Mouse (Mus musculus) small intestine, adult 2 months (tissue): ENCODE results near the gene Sult2b1. TPM values are rescaled to one million over a fixed set of nuclear protein-coding genes. Genes with fewer than 3 reads are reported as not detected.

Experiments
- H3K27ac ChIP-seq: fragments of 200-500 bp; 2 replicates; pipeline ENCODE4 v1.5.1; 2012; ENCODE audit warnings: low read depth, low read length, control low read depth, inconsistent platforms; ENCODE audit not compliant: insufficient read depth
- H3K27me3 ChIP-seq: fragments of 200-500 bp; 2 replicates; pipeline ENCODE4 v1.6.1; 2012; ENCODE audit warnings: mild to moderate bottlenecking, moderate library complexity, low read length, inconsistent platforms; ENCODE audit not compliant: control insufficient read depth, insufficient read depth
- H3K36me3 ChIP-seq: fragments of 200-500 bp; 2 replicates; pipeline ENCODE4 v1.6.1; 2012; ENCODE audit warnings: mild to moderate bottlenecking, low read length, control low read depth, inconsistent platforms; ENCODE audit not compliant: control insufficient read depth, insufficient read depth
- H3K4me1 ChIP-seq: fragments of 200-500 bp; 2 replicates; pipeline ENCODE4 v1.6.1; 2012; ENCODE audit warnings: low read length, inconsistent platforms, mixed read lengths; ENCODE audit not compliant: control insufficient read depth, insufficient read depth, insufficient read length
- H3K4me3 ChIP-seq: fragments of 200-500 bp; 2 replicates; pipeline ENCODE4 v1.5.1; 2012; ENCODE audit warnings: low read depth, mild to moderate bottlenecking, control low read depth, inconsistent platforms, low read length, moderate library complexity
- CTCF ChIP-seq: fragments of 200-500 bp; IDR thresholded peaks from 2 replicates; pipeline ENCODE4 v1.5.1; 2012; ENCODE audit warnings: low read depth, mild to moderate bottlenecking, control low read depth, inconsistent platforms, low read length, moderate library complexity, mixed read lengths; ENCODE audit not compliant: insufficient replicate concordance, insufficient read length; ENCODE audit errors: extremely low read depth
- POLR2A ChIP-seq: fragments of 200-500 bp; IDR thresholded peaks from 2 replicates; pipeline ENCODE4 v1.6.1; 2012; ENCODE audit warnings: low read depth, mild to moderate bottlenecking, control low read depth, inconsistent platforms, low read length, moderate library complexity
- WGBS: fragments of 180-500 bp; shearing (Covaris S2); methylation state at CpG from one replicate; pipeline ENCODE4 v1.1.7; 2018; 5-methylcytosine and 5-hydroxymethylcytosine counted together
- polyA plus RNA-seq: library from polyadenylated mRNA; depleted of rRNA; stranded (reverse); fragments of >200 nt; gene quantifications from 2 replicates; pipeline ENCODE4 v1.2.3, GENCODE M21; 2012

Sult2b1 gene
- polyA plus RNA-seq, 1 experiment = 454 TPM

- 3% methylated on average over 39 of the region's 42 CpGs for WGBS
Observed at GRCm38 (mm10) chr7:45785388-45786135, 1.1 kb upstream of the Sult2b1 start.

GRCm38 (mm10) chr7:45783511-45784091, 868 bp downstream of the Sult2b1 start, which contains the start of gene Lmtk3:
TSS of gene Lmtk3 (plus strand) at chr7:45783738.
- Histone ChIP-seq H3K4me1 (peaks cover 10% of the 10 kb centered on the region), H3K36me3 (no peaks in the 10 kb centered on the region), H3K27ac (no peak within 1 kb of the TSS), H3K27me3 (peaks cover 20% of the 10 kb centered on the region), H3K4me3 (peak within 1 kb of the TSS; percentile 63)
- WGBS = under 1% methylated on average over 38 of the region's 38 CpGs
- TF ChIP-seq CTCF (0 out of 2 replicates have a peak, but pooled peaks have one; percentile 26), POLR2A (no peak)

More at GRCm38 (mm10) chr7:45785388-45786135, 1.1 kb upstream of the Sult2b1 start:
- H3K27ac ChIP-seq = no peak overlapping the region
- H3K4me3 ChIP-seq = peak overlapping the region; percentile 36
- no peaks in the 10 kb centered on the region for H3K36me3 ChIP-seq
- TF ChIP-seq POLR2A (no peak), CTCF (no peak)
- peaks cover 20% of the 10 kb centered on the region for H3K27me3 ChIP-seq
- H3K4me1 ChIP-seq = peaks cover 5% of the 10 kb centered on the region

- Histone ChIP-seq H3K4me1 (peaks cover 10% of the 10 kb centered on the region), H3K27me3 (peaks cover 18% of the 10 kb centered on the region), H3K4me3 (no peak overlapping the region), H3K36me3 (no peaks in the 10 kb centered on the region), H3K27ac (no peak overlapping the region)
- TF ChIP-seq POLR2A (no peak), CTCF (no peak)
- WGBS = 60% methylated on average over 4 of the region's 4 CpGs
Observed at GRCm38 (mm10) chr7:45782271-45782670, 2.2 kb downstream of the Sult2b1 start.

GRCm38 (mm10) chr7:45779081-45779641, 5.3 kb downstream of the Sult2b1 start:
- Histone ChIP-seq H3K36me3 (no peaks in the 10 kb centered on the region), H3K27ac (peak overlapping the region; percentile 46; the same call in 1 of the 2 replicates)

GRCm38 (mm10) chr7:45775237-45775636, 9.2 kb downstream of the Sult2b1 start:
- TF ChIP-seq POLR2A = no peak
- no peak for TF ChIP-seq CTCF
- 86% methylated on average over 7 of the region's 7 CpGs for WGBS
- H3K27ac ChIP-seq = no peak overlapping the region

More at GRCm38 (mm10) chr7:45779081-45779641, 5.3 kb downstream of the Sult2b1 start:
- H3K4me3 ChIP-seq = peak overlapping the region; percentile 41
- TF ChIP-seq CTCF (no peak), POLR2A (no peak)
- H3K27me3 ChIP-seq = no peaks in the 10 kb centered on the region
- H3K4me1 ChIP-seq = peaks cover 10% of the 10 kb centered on the region
- 7% methylated on average over 22 of the region's 22 CpGs for WGBS

GRCm38 (mm10) chr7:45771101-45771500, 13.4 kb downstream of the Sult2b1 start:
- 50% methylated on average over 4 of the region's 4 CpGs for WGBS
- H3K27ac ChIP-seq = peak overlapping the region; percentile 99
- no peaks in the 10 kb centered on the region for H3K27me3 ChIP-seq
- H3K4me3 ChIP-seq = no peak overlapping the region
- TF ChIP-seq CTCF (no peak), POLR2A (no peak)
- peaks cover 30% of the 10 kb centered on the region; the same call in 1 of the 2 replicates for H3K4me1 ChIP-seq
- no peaks in the 10 kb centered on the region for H3K36me3 ChIP-seq

More at GRCm38 (mm10) chr7:45775237-45775636, 9.2 kb downstream of the Sult2b1 start:
- Histone ChIP-seq H3K27me3 (no peaks in the 10 kb centered on the region), H3K4me3 (no peak overlapping the region), H3K36me3 (no peaks in the 10 kb centered on the region), H3K4me1 (peaks cover 25% of the 10 kb centered on the region)
